Mouse (Mus musculus) lung, postnatal 4 days (tissue): ENCODE measurements at regions not wholly inside any gene's neighbourhood (a gene's known extent, or its start where the extent isn't known, plus 50 kb on each side); places are given as distances from the start of the nearest gene placed in this dataset.
A peak's percentile ranks its signal among the peaks of the same experiment; 100 is the strongest.

Experiments used
- DNase-seq, 2 experiments: peaks; one replicate each; pipeline ENCODE4 v3.0.0; 2021

- DNase-seq: no peak
Observed at GRCm38 (mm10) chr6:50974961-50975360, 320.7 kb upstream of the Npvf start.

- no peak for DNase-seq
Observed at GRCm38 (mm10) chr6:50976973-50977372, 322.7 kb upstream of the Npvf start.

GRCm38 (mm10) chr6:50977381-50977780, 323.1 kb upstream of the Npvf start:
- no peak for DNase-seq

GRCm38 (mm10) chr6:50978016-50978415, 323.8 kb upstream of the Npvf start:
- DNase-seq: no peak

GRCm38 (mm10) chr6:50978571-50978970, 324.3 kb upstream of the Npvf start:
- peak; percentile 36 to 54 for DNase-seq

DNA sequence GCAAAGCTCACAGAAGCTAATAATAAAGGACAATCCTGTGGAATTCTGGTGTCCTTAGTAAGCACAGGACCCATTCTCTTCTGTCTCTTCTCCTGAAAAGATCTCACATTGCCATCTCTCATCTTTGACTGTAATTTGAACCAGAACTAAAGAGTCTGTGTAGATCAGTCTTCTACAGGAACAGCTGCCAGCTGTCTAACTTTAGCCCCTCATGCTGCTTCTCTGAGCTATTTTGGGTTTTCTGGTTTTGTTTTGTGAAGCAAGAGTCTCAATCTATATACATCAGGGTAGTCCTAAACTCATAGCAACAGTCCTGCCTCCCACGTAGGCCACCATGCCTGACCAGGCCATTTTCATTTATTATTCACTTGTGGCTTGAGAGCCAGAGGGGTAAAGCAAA, 325.5 kb upstream of the Npvf start:
- no peak for DNase-seq

DNA sequence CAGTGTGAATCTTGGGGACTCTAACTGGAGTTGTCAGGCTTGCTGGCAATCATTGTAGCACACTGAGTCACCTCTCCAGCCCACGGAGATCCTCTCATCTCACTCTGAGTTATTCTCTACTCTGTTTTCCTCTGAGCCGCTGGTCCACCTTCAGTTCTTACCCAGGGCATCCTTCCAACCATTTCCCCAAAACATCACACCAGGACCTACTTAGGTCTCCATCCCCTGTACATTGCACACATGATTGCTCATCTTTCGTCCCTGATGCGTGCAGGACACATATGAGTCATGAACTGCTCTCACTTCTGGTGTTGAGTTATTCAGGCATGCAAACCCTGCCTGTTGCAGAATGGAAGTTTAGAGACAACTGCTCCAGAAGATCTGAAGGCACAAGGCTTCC, 326.1 kb upstream of the Npvf start:
- no peak for DNase-seq

DNA sequence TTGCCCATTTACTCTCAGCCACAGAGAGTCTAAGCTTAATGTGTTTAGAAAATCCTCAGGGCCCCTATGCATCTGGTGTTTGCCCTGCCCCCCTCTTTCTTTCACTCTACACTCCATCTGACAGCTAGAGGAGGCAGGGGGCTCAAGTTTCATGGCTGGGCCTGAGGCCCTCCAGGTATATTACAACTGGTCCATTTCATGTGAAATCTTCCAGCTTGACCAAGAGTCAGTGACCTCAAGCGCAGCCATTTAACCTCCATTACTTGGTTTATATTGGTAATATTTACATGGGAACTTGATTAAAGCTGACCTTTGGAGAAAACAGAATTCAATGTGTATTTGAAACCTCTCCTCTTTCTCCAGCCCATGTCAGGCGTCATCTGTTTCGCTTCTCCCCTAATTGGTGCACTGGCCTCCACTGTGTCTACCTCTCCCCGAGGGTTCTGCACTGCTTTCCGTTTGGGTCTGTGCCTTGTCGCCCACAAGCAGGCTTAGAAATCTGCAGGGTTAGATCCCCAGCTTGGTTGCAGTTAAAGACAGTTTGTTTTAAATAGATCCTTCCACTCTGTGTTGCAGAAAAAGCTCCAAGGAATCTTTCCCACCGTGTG, 327.6 kb upstream of the Npvf start:
- DNase-seq: no peak

DNA sequence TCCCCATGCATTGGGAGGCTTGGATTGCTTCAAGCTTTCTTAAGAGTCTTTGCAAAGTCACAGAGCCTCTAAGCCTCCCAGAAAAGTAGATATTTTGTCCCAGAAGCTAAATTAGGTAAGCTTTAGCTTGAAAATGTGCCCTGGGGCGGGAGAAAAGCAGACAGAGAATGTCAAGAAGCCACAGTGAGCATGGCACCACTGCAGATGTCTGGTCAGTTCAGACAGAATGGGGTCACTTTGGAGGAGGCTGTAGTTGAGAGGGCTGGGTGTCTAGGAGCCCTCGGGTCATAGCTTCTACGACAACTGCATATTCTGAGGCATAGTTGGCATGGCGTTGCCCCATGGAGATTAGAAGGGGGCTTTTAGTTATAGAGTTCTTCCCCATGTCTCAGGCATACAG, 328.6 kb upstream of the Npvf start:
- DNase-seq: no peak

- DNase-seq: no peak
Observed at GRCm38 (mm10) chr6:50983511-50984099, 329.4 kb upstream of the Npvf start.

GRCm38 (mm10) chr6:50984157-50984905, 330.1 kb upstream of the Npvf start:
- no peak for DNase-seq

- DNase-seq: peak in 1 of 2 experiments; percentile 29
Observed at GRCm38 (mm10) chr6:50986270-50986924, 332.2 kb upstream of the Npvf start.

GRCm38 (mm10) chr6:50988561-50988960, 334.3 kb upstream of the Npvf start:
- no peak for DNase-seq

DNA sequence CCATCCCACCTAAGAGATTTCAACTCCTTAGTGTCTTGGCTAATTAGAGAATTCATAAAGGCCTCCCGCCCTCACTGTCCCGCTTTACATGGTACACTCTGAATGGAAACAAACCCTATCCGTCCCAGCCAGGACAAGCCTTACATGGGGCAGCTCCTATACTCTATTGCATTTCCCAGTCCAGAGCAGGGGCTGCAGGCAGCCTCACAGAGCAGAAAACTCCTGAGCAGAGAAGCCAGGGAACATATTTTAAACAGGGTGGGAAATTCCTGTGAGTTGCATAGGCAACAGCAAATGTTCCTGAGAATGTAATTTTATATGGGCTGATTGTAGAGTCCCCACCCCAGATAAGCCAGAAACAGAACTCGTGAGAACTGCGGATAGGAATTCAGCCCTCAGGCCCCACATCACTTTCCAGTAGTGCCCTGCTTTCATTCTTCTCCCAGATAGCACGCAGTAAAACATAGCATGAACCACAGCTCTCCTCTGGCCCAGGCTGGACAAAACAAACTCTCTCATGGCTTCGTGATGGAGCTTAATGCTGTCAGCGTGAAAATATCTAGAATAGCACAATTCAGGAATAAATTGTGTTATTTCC, 337.4 kb upstream of the Npvf start:
- DNase-seq: no peak

DNA sequence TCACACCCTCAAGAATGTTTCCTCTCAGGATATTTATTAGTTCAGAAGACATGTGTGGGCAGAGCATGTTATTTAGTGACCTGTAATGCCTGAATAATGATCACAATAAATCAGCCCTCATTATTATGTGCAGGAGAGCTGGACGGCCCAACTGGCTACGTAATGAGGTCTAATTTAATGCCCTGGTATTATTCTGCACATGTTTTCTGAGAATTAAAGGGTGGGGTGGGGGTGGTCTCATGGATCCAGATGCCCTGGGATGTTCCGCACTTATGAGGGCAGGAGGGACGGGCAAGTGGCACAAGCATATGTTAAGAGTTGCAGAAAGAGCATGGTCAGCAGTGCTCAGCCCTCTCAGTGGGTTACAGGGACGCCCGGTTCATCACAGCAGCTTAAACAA, 339.7 kb upstream of the Npvf start:
- no peak for DNase-seq

- DNase-seq: peak in 1 of 2 experiments; percentile 31
Observed at GRCm38 (mm10) chr6:51002713-51003112, 348.5 kb upstream of the Npvf start.

DNA sequence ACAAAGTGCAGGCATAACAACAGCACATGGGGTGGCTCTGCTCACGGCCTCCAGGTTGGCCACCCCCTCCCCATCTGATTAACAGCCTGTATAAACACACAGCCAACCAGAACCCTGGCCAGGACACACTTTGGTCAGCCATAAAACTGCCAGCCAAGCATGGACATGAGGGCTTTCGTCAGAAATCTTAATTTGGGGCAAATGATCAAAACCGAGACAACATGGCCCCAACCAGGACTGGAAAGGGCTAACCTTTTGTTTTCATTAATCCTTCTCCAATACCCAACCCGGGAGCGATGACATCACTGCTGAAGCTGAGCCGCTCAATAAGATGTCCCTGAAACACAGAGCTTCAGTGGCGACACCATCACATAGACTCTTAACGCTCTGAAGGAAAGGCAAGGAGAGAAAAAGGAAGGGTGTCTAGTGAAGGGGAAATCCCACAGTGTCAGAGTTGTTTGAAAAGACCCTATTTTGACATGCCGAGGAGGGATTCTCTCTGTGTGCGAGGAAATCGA, 351.9 kb upstream of the Npvf start:
- no peak for DNase-seq

GRCm38 (mm10) chr6:51009526-51010340, 355.5 kb upstream of the Npvf start:
- peak; percentile 17 to 44 for DNase-seq

DNA sequence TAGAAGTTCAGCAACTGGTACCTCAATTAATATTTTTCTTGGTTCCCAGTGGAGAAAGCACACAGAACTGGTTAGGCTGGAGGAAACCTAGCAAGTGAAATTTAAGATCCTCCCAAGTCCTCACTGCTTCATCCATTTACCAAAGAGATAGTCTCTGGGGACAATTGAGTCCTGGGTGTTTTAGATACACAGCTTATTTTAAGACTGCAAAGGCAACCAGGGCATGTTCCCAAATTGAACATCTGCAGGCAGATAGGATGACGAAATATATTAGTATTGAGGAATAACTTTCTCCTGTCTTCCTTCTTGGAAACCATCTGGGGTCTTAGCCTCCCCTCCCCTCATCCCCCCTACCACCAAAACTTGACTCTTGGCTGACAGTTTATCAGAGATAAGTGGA, 356.3 kb upstream of the Npvf start:
- DNase-seq: no peak

- peak; percentile 23 to 50 for DNase-seq
Observed at GRCm38 (mm10) chr6:51012086-51012830, 358.0 kb upstream of the Npvf start.

GRCm38 (mm10) chr6:51015735-51016134, 361.5 kb upstream of the Npvf start:
- no peak for DNase-seq
